Mouse (Mus musculus) megakaryocyte, adult 5-6 weeks (primary cell): Measurements from ENCODE around the gene Dmtf1. TPM values are rescaled to one million over a fixed set of nuclear protein-coding genes. Genes with fewer than 3 reads are reported as not detected.

ENCODE experiments used
- total RNA-seq, 2 experiments: library from RNA; stranded (forward) in 1 of 2; stranded (reverse) in 1 of 2; fragments of 153-499, 151-499 nt in 1 of 2; fragments of 221-1000, 200-1000 nt in 1 of 2; gene quantifications; 2 replicates each; pipeline versions ENCODE4 v1.2.3 to v1.2.4; 2015 to 2017

Dmtf1 gene
- total RNA-seq, 2 experiments from 2014 or later: 37.1 to 44.3 TPM

Other genes with a start within 250 kb of the Dmtf1 start
- gene Crot, start 164.5 kb downstream of the Dmtf1 start, total RNA-seq (2015): 35.4 and 37.9 TPM in 2 replicates
- gene Crot, start 164.5 kb downstream of the Dmtf1 start, total RNA-seq (2017): 48.1 and 50.4 TPM in 2 replicates
- gene Tmem243, start 61.1 kb downstream of the Dmtf1 start, total RNA-seq (2015): 98.8 and 99.9 TPM in 2 replicates
- 69.8 and 75.7 TPM in 2 replicates for gene Tmem243, start 61.1 kb downstream of the Dmtf1 start, total RNA-seq (2017)
- gene 9330182L06Rik, start 104.3 kb upstream of the Dmtf1 start, total RNA-seq (2015): 0.62 and 0.89 TPM in 2 replicates
- gene 9330182L06Rik, start 104.3 kb upstream of the Dmtf1 start, total RNA-seq (2017): 0.61 and 1.8 TPM in 2 replicates